Mouse (Mus musculus): ENCODE results near the gene Slc6a1. TPM values are rescaled to one million over a fixed set of nuclear protein-coding genes. Genes with fewer than 3 reads are reported as not detected.
A peak's percentile ranks its signal among the peaks of the same experiment; 100 is the strongest.

The Slc6a1 gene
- polyA plus RNA-seq (2014; fragmentation: Nextera tagmentation; extraction: Ambion mirVana), result 22.0 and 26.1 TPM in 2 replicates

- Histone ChIP-seq H3K9ac (ENCODE audit: low read length) (peak within 1 kb of the TSS; percentile 65), H3K4me2 (ENCODE audit: low read depth, low read length, severe bottlenecking) (peak within 1 kb of the TSS; percentile 64), H3K36me3 (ENCODE audit: control insufficient read depth, insufficient read depth, low read length) (no peaks in the 10 kb centered on the region), H3K4me3 (ENCODE audit: low read depth, low read length) (peak within 1 kb of the TSS; percentile 44), H3K9me3 (ENCODE audit: control insufficient read depth, low read length) (no peaks in the 10 kb centered on the region), H3K27me3 (ENCODE audit: control insufficient read depth, insufficient read depth, low read length) (peaks cover 16% of the 10 kb centered on the region), H3K4me1 (replicated peaks; ENCODE audit: control insufficient read depth, insufficient read depth, low read length) (peaks cover 7% of the 10 kb centered on the region; the same call in 1 of the 2 replicates), H3K27ac (ENCODE audit: low read depth, low read length) (no peak within 1 kb of the TSS)
- ATAC-seq (replicated peaks; ENCODE audit: low FRiP score), result peak; percentile 92
- DNase-seq (ENCODE audit: low spot score), result peak; percentile 89
- 1% methylated on average over 51 of the region's 51 CpGs for WGBS
These were observed at the start of gene Slc6a1 for GRCm38 (mm10) chr6:114282469-114283277. Slc6a1 (plus strand) TSS chr6:114282635.

DNA sequence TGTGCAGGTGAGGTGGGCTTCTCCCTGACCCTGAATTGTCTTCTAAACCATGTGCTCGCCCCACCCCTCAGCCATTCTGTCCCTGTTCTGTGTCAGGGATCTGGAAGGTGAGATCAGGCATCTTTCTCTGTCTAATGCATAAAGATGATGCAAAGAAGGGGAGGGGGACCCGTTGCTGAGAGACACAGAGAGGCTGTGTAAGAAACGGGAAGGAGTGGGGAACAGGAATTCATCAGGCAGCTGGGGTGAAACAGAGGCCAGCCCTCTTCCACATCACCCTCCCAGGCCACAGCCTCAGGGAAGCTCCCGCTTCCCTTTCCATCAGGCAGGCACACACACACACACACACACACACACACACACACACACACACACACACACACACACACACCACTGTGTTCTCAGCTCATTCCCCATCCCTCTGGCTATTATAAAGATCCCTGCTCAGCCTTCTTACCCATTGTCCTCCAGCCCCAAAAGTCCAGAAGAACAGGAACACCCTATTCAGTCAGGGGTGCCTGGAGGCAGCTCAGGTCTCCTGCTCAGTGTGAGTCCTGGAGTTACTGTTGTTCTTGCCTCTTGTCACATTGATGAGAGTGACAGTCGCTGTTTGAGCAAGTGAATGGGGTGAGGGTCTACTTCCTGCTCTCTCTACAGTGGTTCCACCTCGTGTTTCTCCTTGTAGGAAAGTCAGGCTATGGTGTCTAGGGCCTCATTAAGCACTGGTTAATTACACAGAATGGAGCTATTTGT lies 43.4 kb upstream of the Slc6a1 start:
- DNase-seq (ENCODE audit: low spot score), result peak; percentile 64
- H3K27me3 ChIP-seq (ENCODE audit: control insufficient read depth, insufficient read depth, low read length), result no peaks in the 10 kb centered on the region; the same call in 1 of the 2 replicates

GRCm38 (mm10) chr6:114245665-114246064 lies 36.8 kb upstream of the Slc6a1 start:
- Histone ChIP-seq H3K4me1 (replicated peaks; ENCODE audit: control insufficient read depth, insufficient read depth, low read length) (no peaks in the 10 kb centered on the region), H3K9me3 (ENCODE audit: control insufficient read depth, low read length) (no peaks in the 10 kb centered on the region), H3K9ac (ENCODE audit: low read length) (no peak overlapping the region), H3K27ac (ENCODE audit: low read depth, low read length) (no peak overlapping the region), H3K36me3 (ENCODE audit: control insufficient read depth, insufficient read depth, low read length) (no peaks in the 10 kb centered on the region), H3K27me3 (ENCODE audit: control insufficient read depth, insufficient read depth, low read length) (no peaks in the 10 kb centered on the region; the same call in 1 of the 2 replicates), H3K4me3 (ENCODE audit: low read depth, low read length) (no peak overlapping the region), H3K4me2 (ENCODE audit: low read depth, low read length, severe bottlenecking) (no peak overlapping the region)
- ATAC-seq (replicated peaks; ENCODE audit: low FRiP score) (no peak), DNase-seq (ENCODE audit: low spot score) (no peak)
- 84% methylated on average over 11 of the region's 11 CpGs for WGBS

More for the DNA sequence above, 43.4 kb upstream of the Slc6a1 start:
- Histone ChIP-seq H3K4me2 (ENCODE audit: low read depth, low read length, severe bottlenecking) (no peak overlapping the region), H3K9ac (ENCODE audit: low read length) (no peak overlapping the region; the same call in 1 of the 2 replicates), H3K9me3 (ENCODE audit: control insufficient read depth, low read length) (no peaks in the 10 kb centered on the region), H3K27ac (ENCODE audit: low read depth, low read length) (no peak overlapping the region), H3K36me3 (ENCODE audit: control insufficient read depth, insufficient read depth, low read length) (no peaks in the 10 kb centered on the region), H3K4me3 (ENCODE audit: low read depth, low read length) (no peak overlapping the region), H3K4me1 (replicated peaks; ENCODE audit: control insufficient read depth, insufficient read depth, low read length) (peaks cover 5% of the 10 kb centered on the region; the same call in 1 of the 2 replicates)
- ATAC-seq (replicated peaks; ENCODE audit: low FRiP score), result peak; percentile 75
- WGBS, result 24% methylated on average over 6 of the region's 6 CpGs

GRCm38 (mm10) chr6:114250311-114250710 lies 32.1 kb upstream of the Slc6a1 start:
- Histone ChIP-seq H3K9ac (ENCODE audit: low read length) (no peak overlapping the region), H3K36me3 (ENCODE audit: control insufficient read depth, insufficient read depth, low read length) (no peaks in the 10 kb centered on the region), H3K27ac (ENCODE audit: low read depth, low read length) (no peak overlapping the region), H3K4me3 (ENCODE audit: low read depth, low read length) (no peak overlapping the region), H3K4me1 (replicated peaks; ENCODE audit: control insufficient read depth, insufficient read depth, low read length) (no peaks in the 10 kb centered on the region), H3K9me3 (ENCODE audit: control insufficient read depth, low read length) (no peaks in the 10 kb centered on the region), H3K4me2 (ENCODE audit: low read depth, low read length, severe bottlenecking) (no peak overlapping the region), H3K27me3 (ENCODE audit: control insufficient read depth, insufficient read depth, low read length) (no peaks in the 10 kb centered on the region)
- 5% methylated on average over 5 of the region's 5 CpGs for WGBS
- ATAC-seq (replicated peaks; ENCODE audit: low FRiP score) (peak; percentile 71; the same call in 1 of the 2 replicates), DNase-seq (ENCODE audit: low spot score) (peak; percentile 90)

DNA sequence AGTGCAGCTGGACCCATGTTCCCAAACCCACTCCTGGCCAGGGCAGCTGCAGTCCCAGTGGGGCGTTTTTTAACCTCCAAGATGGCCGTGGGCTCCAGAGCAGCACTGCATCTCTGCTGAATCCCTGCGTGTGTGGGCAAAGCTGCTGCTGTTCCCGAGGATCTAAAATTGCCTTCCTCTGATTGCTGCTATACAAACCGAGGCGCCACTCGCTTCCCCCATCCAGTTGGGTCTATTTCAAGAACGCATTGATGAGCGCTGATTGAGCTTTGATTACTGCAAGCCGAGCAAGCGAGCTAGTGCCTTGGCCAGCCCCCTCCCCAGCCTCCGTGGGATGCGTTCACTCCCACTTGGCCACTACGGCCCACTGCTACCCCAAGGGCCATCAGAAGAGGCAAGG lies 27.5 kb upstream of the Slc6a1 start:
- DNase-seq (ENCODE audit: low spot score) (no peak), ATAC-seq (replicated peaks; ENCODE audit: low FRiP score) (no peak)
- H3K27me3 ChIP-seq (ENCODE audit: control insufficient read depth, insufficient read depth, low read length), result no peaks in the 10 kb centered on the region
- no peak overlapping the region for H3K4me3 ChIP-seq (ENCODE audit: low read depth, low read length)
- H3K4me1 ChIP-seq (replicated peaks; ENCODE audit: control insufficient read depth, insufficient read depth, low read length), result peaks cover 4% of the 10 kb centered on the region; the same call in 1 of the 2 replicates
- H3K9me3 ChIP-seq (ENCODE audit: control insufficient read depth, low read length), result no peaks in the 10 kb centered on the region
- WGBS, result 77% methylated on average over 14 of the region's 14 CpGs
- H3K9ac ChIP-seq (ENCODE audit: low read length), result no peak overlapping the region
- no peak overlapping the region for H3K4me2 ChIP-seq (ENCODE audit: low read depth, low read length, severe bottlenecking)
- H3K27ac ChIP-seq (ENCODE audit: low read depth, low read length), result no peak overlapping the region
- no peaks in the 10 kb centered on the region for H3K36me3 ChIP-seq (ENCODE audit: control insufficient read depth, insufficient read depth, low read length)

DNA sequence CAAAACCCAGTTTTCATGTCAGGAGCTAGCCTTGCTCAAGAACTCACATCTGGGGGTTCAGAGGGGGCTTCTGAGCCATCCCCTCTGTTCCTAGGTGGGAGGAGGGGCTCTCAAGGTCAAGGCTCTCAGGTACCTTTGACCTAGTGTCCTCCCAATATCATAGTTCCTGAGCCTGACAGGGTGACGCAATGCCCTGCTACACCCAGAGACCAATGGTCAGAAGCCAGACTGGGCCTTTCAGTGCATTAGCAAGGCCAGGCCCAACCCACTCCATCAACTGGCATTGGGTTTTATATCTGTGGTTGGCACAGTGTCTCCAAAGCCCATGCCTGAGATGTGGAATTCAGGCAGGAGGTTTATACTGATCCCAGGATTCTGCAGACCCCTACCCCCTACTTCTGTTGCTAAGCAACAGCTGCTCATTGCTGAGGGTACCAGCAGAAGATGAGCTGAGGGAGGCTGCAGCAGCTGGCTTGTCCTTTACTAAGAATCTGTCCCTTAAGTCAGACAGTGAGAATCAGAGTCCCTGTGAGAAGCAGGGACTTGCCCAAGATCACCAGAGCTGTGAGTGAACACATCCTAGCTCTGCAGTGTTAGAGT lies 24.6 kb upstream of the Slc6a1 start:
- Histone ChIP-seq H3K4me2 (ENCODE audit: low read depth, low read length, severe bottlenecking) (no peak overlapping the region), H3K4me1 (replicated peaks; ENCODE audit: control insufficient read depth, insufficient read depth, low read length) (peaks cover 4% of the 10 kb centered on the region; the same call in 1 of the 2 replicates), H3K27me3 (ENCODE audit: control insufficient read depth, insufficient read depth, low read length) (no peaks in the 10 kb centered on the region), H3K27ac (ENCODE audit: low read depth, low read length) (no peak overlapping the region), H3K36me3 (ENCODE audit: control insufficient read depth, insufficient read depth, low read length) (no peaks in the 10 kb centered on the region), H3K4me3 (ENCODE audit: low read depth, low read length) (no peak overlapping the region), H3K9ac (ENCODE audit: low read length) (no peak overlapping the region), H3K9me3 (ENCODE audit: control insufficient read depth, low read length) (no peaks in the 10 kb centered on the region)
- 68% methylated on average over 1 of the region's 1 CpGs for WGBS
- no peak for DNase-seq (ENCODE audit: low spot score)
- no peak for ATAC-seq (replicated peaks; ENCODE audit: low FRiP score)

GRCm38 (mm10) chr6:114258661-114259193 lies 23.7 kb upstream of the Slc6a1 start:
- Histone ChIP-seq H3K27me3 (ENCODE audit: control insufficient read depth, insufficient read depth, low read length) (no peaks in the 10 kb centered on the region), H3K4me3 (ENCODE audit: low read depth, low read length) (no peak overlapping the region), H3K9ac (ENCODE audit: low read length) (no peak overlapping the region), H3K9me3 (ENCODE audit: control insufficient read depth, low read length) (no peaks in the 10 kb centered on the region), H3K4me1 (replicated peaks; ENCODE audit: control insufficient read depth, insufficient read depth, low read length) (peaks cover 4% of the 10 kb centered on the region; the same call in 1 of the 2 replicates), H3K27ac (ENCODE audit: low read depth, low read length) (no peak overlapping the region), H3K4me2 (ENCODE audit: low read depth, low read length, severe bottlenecking) (no peak overlapping the region), H3K36me3 (ENCODE audit: control insufficient read depth, insufficient read depth, low read length) (no peaks in the 10 kb centered on the region)
- no peak for ATAC-seq (replicated peaks; ENCODE audit: low FRiP score)
- no peak for DNase-seq (ENCODE audit: low spot score)
- WGBS, result 47% methylated on average over 3 of the region's 3 CpGs

DNA sequence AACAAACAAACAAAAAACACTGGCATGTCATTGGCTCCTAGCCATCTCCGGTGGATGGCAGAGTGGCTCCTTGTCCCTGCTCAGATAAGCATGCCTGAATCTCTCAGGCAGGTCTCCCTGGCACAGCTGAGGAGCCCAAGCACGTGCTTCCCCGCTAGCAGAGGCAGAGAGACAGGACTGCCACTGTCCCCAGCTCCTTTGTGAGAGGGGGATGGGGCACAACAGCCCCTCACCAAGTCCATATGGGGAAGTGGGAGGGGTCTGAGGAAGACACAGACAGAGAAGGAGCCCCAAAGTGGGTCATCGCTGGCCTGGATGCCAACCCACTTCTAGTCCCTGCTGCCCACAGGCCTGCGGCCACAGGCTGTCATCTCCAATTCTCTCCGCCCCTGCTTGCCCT lies 20.8 kb upstream of the Slc6a1 start:
- H3K9me3 ChIP-seq (ENCODE audit: control insufficient read depth, low read length), result no peaks in the 10 kb centered on the region

More for the DNA sequence above, 20.8 kb upstream of the Slc6a1 start:
- no peak overlapping the region for H3K4me2 ChIP-seq (ENCODE audit: low read depth, low read length, severe bottlenecking)
- DNase-seq (ENCODE audit: low spot score) (no peak), ATAC-seq (replicated peaks; ENCODE audit: low FRiP score) (no peak)
- 61% methylated on average over 6 of the region's 6 CpGs for WGBS
- H3K9ac ChIP-seq (ENCODE audit: low read length), result no peak overlapping the region
- H3K4me1 ChIP-seq (replicated peaks; ENCODE audit: control insufficient read depth, insufficient read depth, low read length), result peaks cover 9% of the 10 kb centered on the region; the same call in 1 of the 2 replicates
- no peaks in the 10 kb centered on the region for H3K27me3 ChIP-seq (ENCODE audit: control insufficient read depth, insufficient read depth, low read length)
- H3K36me3 ChIP-seq (ENCODE audit: control insufficient read depth, insufficient read depth, low read length), result no peaks in the 10 kb centered on the region
- H3K27ac ChIP-seq (ENCODE audit: low read depth, low read length), result no peak overlapping the region
- H3K4me3 ChIP-seq (ENCODE audit: low read depth, low read length), result no peak overlapping the region
